Mouse (Mus musculus) midbrain, postnatal 0 days (tissue): ENCODE data around the gene Mdn1. TPM values are rescaled to one million over a fixed set of nuclear protein-coding genes. Genes with fewer than 3 reads are reported as not detected.

Experiments
- ATAC-seq: fragments of 200-750 bp; cut with Nextera tagmentation; 2 replicates; pipeline ENCODE4 v1.8.0; 2017; ENCODE audit warnings: moderate number of reproducible peaks, mild to moderate bottlenecking, moderate TSS enrichment, moderate library complexity; ENCODE audit not compliant: low FRiP score
- DNase-seq: peaks from one replicate; pipeline ENCODE4 v3.0.0-alpha.2; 2015; ENCODE audit warnings: low spot score
- H3K27ac ChIP-seq: fragments of 300-500 bp; sonication (generic); 2 replicates; pipeline ENCODE4 v1.5.1; 2014; ENCODE audit warnings: low read depth, mild to moderate bottlenecking, low read length, mixed read lengths
- H3K27me3 ChIP-seq: fragments of 300-500 bp; sonication (generic); 2 replicates; pipeline ENCODE4 v1.6.1; 2014; ENCODE audit warnings: low read length, control low read depth, mixed read lengths; ENCODE audit not compliant: insufficient read depth
- H3K36me3 ChIP-seq: fragments of 300-500 bp; sonication (generic); 2 replicates; pipeline ENCODE4 v1.6.1; 2014; ENCODE audit warnings: low read length, control low read depth, mixed read lengths; ENCODE audit not compliant: insufficient read depth
- H3K4me1 ChIP-seq: fragments of 300-500 bp; sonication (generic); 2 replicates; pipeline ENCODE4 v1.6.1; 2014; ENCODE audit warnings: mild to moderate bottlenecking, control low read depth, antibody characterized with exemption, low read length, mixed read lengths; ENCODE audit not compliant: insufficient read depth
- H3K4me2 ChIP-seq: fragments of 300-500 bp; sonication (generic); 2 replicates; pipeline ENCODE4 v1.6.1; 2014; ENCODE audit warnings: low read depth, mild to moderate bottlenecking, low read length, mixed read lengths; ENCODE audit not compliant: poor library complexity, severe bottlenecking
- H3K4me3 ChIP-seq: fragments of 300-500 bp; sonication (generic); 2 replicates; pipeline ENCODE4 v1.5.1; 2014; ENCODE audit warnings: low read depth, mild to moderate bottlenecking, low read length, moderate library complexity
- H3K9ac ChIP-seq: fragments of 300-500 bp; sonication (generic); replicated peaks from 2 replicates; pipeline ENCODE4 v1.6.1; 2014; ENCODE audit warnings: mild to moderate bottlenecking, low read length, moderate library complexity, mixed read lengths; ENCODE audit not compliant: poor library complexity, severe bottlenecking
- H3K9me3 ChIP-seq: fragments of 300-500 bp; sonication (generic); 2 replicates; pipeline ENCODE4 v1.6.1; 2016; ENCODE audit warnings: low read length, control low read depth
- CTCF ChIP-seq: IDR thresholded peaks from 2 replicates; pipeline ENCODE4 v1.5.1; 2016; ENCODE audit warnings: antibody characterized with exemption, mild to moderate bottlenecking
- WGBS: fragments of 180-500 bp; shearing (Covaris S2); extraction: QIAGEN DNeasy Blood & Tissue Kit; methylation state at CpG from one replicate; pipeline ENCODE4 v1.1.7; 2014; 5-methylcytosine and 5-hydroxymethylcytosine counted together
- polyA plus RNA-seq: library from polyadenylated mRNA; unstranded; fragments of >200 nt; fragmentation: Nextera tagmentation; extraction: Ambion mirVana; gene quantifications from 2 replicates; pipeline ENCODE4 v1.2.1, GENCODE M21; 2015
- total RNA-seq: library from RNA; depleted of rRNA; stranded (reverse); fragments of >200 nt; gene quantifications from 2 replicates; pipeline ENCODE4 v1.2.3, GENCODE M21; 2014

Mdn1 gene
- total and polyA plus RNA-seq, 2 experiments from 2014 or later, result 10.1 to 26.8 TPM

DNA sequence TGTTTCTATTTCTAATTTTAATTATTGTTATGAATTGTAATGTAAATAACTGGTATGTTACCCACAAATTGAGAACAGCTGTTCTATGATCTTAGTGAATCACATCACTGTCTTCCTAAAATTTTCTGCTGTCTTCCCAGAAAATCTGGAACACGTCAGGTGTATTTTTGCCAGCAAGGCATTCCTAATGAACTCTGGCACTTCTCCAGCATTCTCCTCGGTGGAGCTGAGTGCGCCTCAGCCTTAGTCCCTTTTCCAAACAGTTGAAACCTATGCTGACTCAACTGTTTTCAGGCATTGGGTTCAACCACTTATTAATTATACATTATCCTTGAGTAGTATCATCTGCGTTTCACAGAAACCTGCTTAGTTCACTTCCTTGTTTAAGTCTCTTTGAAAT, 25.6 kb downstream of the Mdn1 start:
- Histone ChIP-seq H3K27ac (no peak overlapping the region), H3K4me1 (no peaks in the 10 kb centered on the region), H3K9me3 (no peaks in the 10 kb centered on the region), H3K4me2 (no peak overlapping the region), H3K27me3 (no peaks in the 10 kb centered on the region), H3K4me3 (no peak overlapping the region), H3K9ac (no peak overlapping the region), H3K36me3 (peaks cover 33% of the 10 kb centered on the region; the same call in 1 of the 2 replicates)
- DNase-seq, result peak; percentile 5
- WGBS, result 79% methylated on average over 4 of the region's 4 CpGs
- no peak for ATAC-seq
- no peak for TF ChIP-seq CTCF

DNA sequence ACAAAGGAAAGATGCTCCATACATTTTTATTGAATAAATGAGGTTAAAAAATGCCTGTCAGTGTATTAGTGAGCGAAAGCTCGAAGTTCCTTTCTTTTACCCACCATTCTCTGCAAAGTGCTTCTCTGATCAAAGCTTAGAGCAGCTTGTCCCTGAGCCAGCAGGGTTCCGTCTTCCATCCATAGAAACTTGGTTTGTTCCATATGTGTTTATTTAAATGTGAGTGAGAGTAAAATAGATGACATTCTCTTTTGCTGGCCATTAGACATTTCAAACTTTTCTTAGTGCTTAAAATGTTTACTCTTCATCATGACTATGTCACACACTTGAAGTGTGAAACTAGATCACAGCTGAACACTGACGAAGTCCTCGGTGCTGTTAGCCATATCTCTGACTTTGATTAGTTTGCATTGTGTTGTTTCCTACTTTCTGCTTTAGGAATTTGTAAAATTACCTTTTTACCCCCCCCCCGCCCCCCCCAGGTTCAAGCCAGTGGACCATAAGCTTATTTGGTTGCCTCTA, 26.2 kb downstream of the Mdn1 start:
- Histone ChIP-seq H3K4me2 (no peak overlapping the region), H3K27ac (no peak overlapping the region), H3K36me3 (peaks cover 30% of the 10 kb centered on the region; the same call in 1 of the 2 replicates), H3K4me1 (no peaks in the 10 kb centered on the region), H3K4me3 (no peak overlapping the region), H3K9ac (no peak overlapping the region), H3K27me3 (no peaks in the 10 kb centered on the region), H3K9me3 (no peaks in the 10 kb centered on the region)
- 81% methylated on average over 6 of the region's 6 CpGs for WGBS
- ATAC-seq (no peak), DNase-seq (no peak)
- TF ChIP-seq CTCF, result no peak

DNA sequence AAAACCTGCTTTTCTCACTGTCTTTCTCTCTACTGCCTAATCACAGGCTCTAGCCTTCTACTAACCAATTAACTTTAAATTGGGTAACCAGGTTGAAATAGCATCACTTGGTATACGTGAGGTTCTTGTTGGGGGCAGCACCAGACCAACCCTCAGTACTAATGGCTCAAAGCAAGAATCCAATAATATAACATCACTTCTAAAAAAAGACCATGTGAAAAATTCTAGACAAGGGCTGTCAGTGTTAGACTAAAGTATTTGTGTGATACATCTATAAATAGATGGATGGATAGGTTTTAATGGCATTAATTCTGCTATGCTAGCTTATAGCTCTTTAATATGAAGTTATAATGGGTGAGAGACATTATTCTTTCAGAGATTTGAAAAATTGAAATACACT, 60.8 kb downstream of the Mdn1 start:
- no peak for DNase-seq
- Histone ChIP-seq H3K4me2 (no peak overlapping the region), H3K4me3 (no peak overlapping the region), H3K27me3 (no peaks in the 10 kb centered on the region), H3K27ac (no peak overlapping the region), H3K9me3 (no peaks in the 10 kb centered on the region), H3K9ac (no peak overlapping the region), H3K36me3 (peaks cover 54% of the 10 kb centered on the region), H3K4me1 (no peaks in the 10 kb centered on the region)
- 91% methylated on average over 1 of the region's 1 CpGs for WGBS
- TF ChIP-seq CTCF, result no peak
- no peak for ATAC-seq

DNA sequence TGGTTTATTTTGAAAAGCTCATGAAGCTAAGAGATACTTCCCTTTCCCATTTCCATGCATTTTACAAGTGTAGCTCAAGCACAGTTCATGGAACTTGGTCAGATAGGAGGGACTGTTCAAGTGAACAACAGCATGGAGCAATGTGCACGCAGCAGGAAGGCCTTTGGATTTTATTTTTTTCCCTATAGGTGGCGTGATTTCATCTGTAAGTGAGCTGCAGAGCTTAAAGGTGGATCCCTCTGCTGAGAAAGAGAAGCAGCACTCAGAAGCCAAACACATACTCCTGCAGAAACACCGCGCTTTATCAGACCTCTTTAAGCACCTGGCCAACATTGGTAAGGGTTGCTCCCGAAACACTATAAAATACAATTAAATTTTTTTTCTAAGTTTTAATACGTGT, 88.5 kb downstream of the Mdn1 start:
- peak; percentile 51 for TF ChIP-seq CTCF
- 87% methylated on average over 6 of the region's 6 CpGs for WGBS
- Histone ChIP-seq H3K9ac (no peak overlapping the region), H3K4me3 (no peak overlapping the region), H3K27ac (no peak overlapping the region), H3K9me3 (no peaks in the 10 kb centered on the region), H3K4me2 (no peak overlapping the region), H3K27me3 (no peaks in the 10 kb centered on the region), H3K36me3 (peaks cover 86% of the 10 kb centered on the region), H3K4me1 (no peaks in the 10 kb centered on the region)
- DNase-seq, result peak; percentile 3
- ATAC-seq, result no peak

DNA sequence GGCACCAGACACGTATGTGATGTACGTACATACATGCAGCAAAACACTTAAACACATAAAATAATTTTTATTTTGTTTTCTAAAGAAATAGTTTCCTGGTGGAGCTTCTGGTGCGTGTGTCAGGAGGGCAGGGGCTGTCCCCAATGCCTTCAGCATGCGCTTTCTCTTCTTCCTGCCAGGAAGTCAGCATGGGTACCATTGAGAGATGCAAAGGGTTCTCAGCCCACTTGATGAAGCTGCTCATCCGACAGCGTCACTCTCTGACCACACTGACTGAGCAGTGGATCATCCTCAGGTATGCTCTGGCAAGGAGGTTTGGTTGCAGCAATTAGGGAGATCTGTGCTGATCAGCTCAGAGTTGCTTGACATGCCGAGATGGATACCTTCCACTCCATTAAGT, 91.5 kb downstream of the Mdn1 start:
- ATAC-seq (no peak), DNase-seq (no peak)
- H3K4me2 ChIP-seq, result no peak overlapping the region
- no peak for TF ChIP-seq CTCF
- H3K36me3 ChIP-seq, result peaks cover 85% of the 10 kb centered on the region
- H3K27ac ChIP-seq, result no peak overlapping the region
- 97% methylated on average over 7 of the region's 7 CpGs for WGBS
- no peak overlapping the region for H3K4me3 ChIP-seq
- H3K9ac ChIP-seq, result no peak overlapping the region
- no peaks in the 10 kb centered on the region for H3K27me3 ChIP-seq
- no peaks in the 10 kb centered on the region for H3K4me1 ChIP-seq
- H3K9me3 ChIP-seq, result no peaks in the 10 kb centered on the region

DNA sequence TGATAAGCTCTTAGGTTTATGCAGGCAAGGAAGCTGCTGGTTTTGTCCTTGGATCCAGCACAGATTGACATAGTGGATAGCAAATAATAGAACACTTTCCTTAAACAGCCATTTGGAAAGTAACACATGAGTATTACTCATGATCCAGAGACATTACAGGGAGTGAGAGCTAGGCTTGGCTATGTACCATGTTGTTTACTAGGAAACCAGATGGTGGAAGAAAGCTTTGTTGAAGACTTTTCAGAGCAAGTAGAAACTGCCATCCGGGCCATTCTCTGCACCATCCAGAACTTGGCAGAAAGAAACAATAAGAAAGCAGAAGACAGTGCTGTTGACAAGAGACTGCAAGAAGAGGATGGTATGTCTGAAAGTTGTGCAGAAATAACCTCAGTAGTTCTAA, 93.8 kb downstream of the Mdn1 start:
- Histone ChIP-seq H3K9ac (no peak overlapping the region), H3K4me3 (no peak overlapping the region), H3K27ac (no peak overlapping the region), H3K36me3 (peaks cover 65% of the 10 kb centered on the region), H3K27me3 (no peaks in the 10 kb centered on the region), H3K4me2 (no peak overlapping the region), H3K9me3 (no peaks in the 10 kb centered on the region), H3K4me1 (no peaks in the 10 kb centered on the region)
- TF ChIP-seq CTCF, result no peak
- DNase-seq (no peak), ATAC-seq (no peak)
- WGBS, result 92% methylated on average over 1 of the region's 1 CpGs
